Mouse (Mus musculus) A20 (cell line): ENCODE results near the gene Ccdc34.

Experiments used
- DNase-seq: peaks from one replicate; pipeline ENCODE4 v3.0.0-alpha.2; 2011; ENCODE audit warnings: low read depth, low spot score

Ccdc34 gene

GRCm38 (mm10) chr2:110017616-110018505 lies at the start of gene Ccdc34:
Gene Ccdc34 (plus strand): TSS chr2:110017817.
- DNase-seq: peak; percentile 94

GRCm38 (mm10) chr2:109969381-109969780 lies 48.2 kb upstream of the Ccdc34 start:
- DNase-seq: no peak

- DNase-seq: no peak
These were observed 47.6 kb upstream of the Ccdc34 start for GRCm38 (mm10) chr2:109969926-109970532.

GRCm38 (mm10) chr2:109970744-109971410 lies 46.7 kb upstream of the Ccdc34 start:
- no peak for DNase-seq

- DNase-seq: no peak
These were observed 45.3 kb upstream of the Ccdc34 start for GRCm38 (mm10) chr2:109972310-109972709.

GRCm38 (mm10) chr2:109972922-109973321 lies 44.7 kb upstream of the Ccdc34 start:
- DNase-seq: no peak

GRCm38 (mm10) chr2:109974807-109975206 lies 42.8 kb upstream of the Ccdc34 start:
- no peak for DNase-seq

GRCm38 (mm10) chr2:109976181-109976580 lies 41.4 kb upstream of the Ccdc34 start:
- no peak for DNase-seq

- DNase-seq: no peak
These were observed 40.3 kb upstream of the Ccdc34 start for GRCm38 (mm10) chr2:109977322-109977721.

- DNase-seq: no peak
These were observed 38.4 kb upstream of the Ccdc34 start for GRCm38 (mm10) chr2:109979209-109979608.

- no peak for DNase-seq
These were observed 34.2 kb upstream of the Ccdc34 start for GRCm38 (mm10) chr2:109983435-109983834.

GRCm38 (mm10) chr2:109984930-109985329 lies 32.7 kb upstream of the Ccdc34 start:
- no peak for DNase-seq

- DNase-seq: no peak
These were observed 32.1 kb upstream of the Ccdc34 start for GRCm38 (mm10) chr2:109985560-109985959.

GRCm38 (mm10) chr2:109986036-109986785 lies 31.4 kb upstream of the Ccdc34 start:
- no peak for DNase-seq

GRCm38 (mm10) chr2:109987946-109988345 lies 29.7 kb upstream of the Ccdc34 start:
- no peak for DNase-seq

GRCm38 (mm10) chr2:109989196-109989595 lies 28.4 kb upstream of the Ccdc34 start:
- no peak for DNase-seq

GRCm38 (mm10) chr2:109989679-109990473 lies 27.7 kb upstream of the Ccdc34 start:
- DNase-seq: no peak

GRCm38 (mm10) chr2:109991754-109992153 lies 25.9 kb upstream of the Ccdc34 start:
- DNase-seq: no peak

- DNase-seq: no peak
These were observed 25.1 kb upstream of the Ccdc34 start for GRCm38 (mm10) chr2:109992448-109993073.

GRCm38 (mm10) chr2:109993404-109993803 lies 24.2 kb upstream of the Ccdc34 start:
- DNase-seq: no peak
